Mouse (Mus musculus): ENCODE measurements around the gene Pdcl2.

Gene Pdcl2

GRCm38 (mm10) chr5:76330953-76331352 is at the start of gene Pdcl2:
Pdcl2 (minus strand) TSS chr5:76331156.
- DNase-seq (ENCODE audit: low read depth, low spot score): peak; percentile 94

- peak; percentile 42 for DNase-seq (ENCODE audit: low read depth, low spot score)
Observed at GRCm38 (mm10) chr5:76379216-76379615, 48.3 kb upstream of the Pdcl2 start.

- DNase-seq (ENCODE audit: low read depth, low spot score): peak; percentile 86
Observed at GRCm38 (mm10) chr5:76369215-76369840, 38.4 kb upstream of the Pdcl2 start.

GRCm38 (mm10) chr5:76365406-76365805 is 34.5 kb upstream of the Pdcl2 start:
- DNase-seq (ENCODE audit: low read depth, low spot score): peak; percentile 87

GRCm38 (mm10) chr5:76363453-76364104 is 32.6 kb upstream of the Pdcl2 start, which contains the start of gene Nmu:
Nmu (minus strand) TSS chr5:76363788.
- peak; percentile 17 for DNase-seq (ENCODE audit: low read depth, low spot score)

GRCm38 (mm10) chr5:76360786-76361185 is 29.8 kb upstream of the Pdcl2 start:
- DNase-seq (ENCODE audit: low read depth, low spot score): no peak

- no peak for DNase-seq (ENCODE audit: low read depth, low spot score)
Observed at GRCm38 (mm10) chr5:76360057-76360456, 29.1 kb upstream of the Pdcl2 start.

- DNase-seq (ENCODE audit: low read depth, low spot score): no peak
Observed at GRCm38 (mm10) chr5:76351953-76352611, 21.1 kb upstream of the Pdcl2 start.

- DNase-seq (ENCODE audit: low read depth, low spot score): no peak
Observed at GRCm38 (mm10) chr5:76351537-76351936, 20.6 kb upstream of the Pdcl2 start.

GRCm38 (mm10) chr5:76346137-76346536 is 15.2 kb upstream of the Pdcl2 start:
- DNase-seq (ENCODE audit: low read depth, low spot score): no peak

- no peak for DNase-seq (ENCODE audit: low read depth, low spot score)
Observed at GRCm38 (mm10) chr5:76340931-76341330, 10.0 kb upstream of the Pdcl2 start.

GRCm38 (mm10) chr5:76337100-76337499 is 6.1 kb upstream of the Pdcl2 start:
- DNase-seq (ENCODE audit: low read depth, low spot score): no peak

GRCm38 (mm10) chr5:76333833-76334232 is 2.9 kb upstream of the Pdcl2 start:
- peak; percentile 25 for DNase-seq (ENCODE audit: low read depth, low spot score)

GRCm38 (mm10) chr5:76327296-76327695 is 3.7 kb downstream of the Pdcl2 start:
- DNase-seq (ENCODE audit: low read depth, low spot score): no peak

GRCm38 (mm10) chr5:76325113-76325512 is 5.8 kb downstream of the Pdcl2 start:
- no peak for DNase-seq (ENCODE audit: low read depth, low spot score)

- peak; percentile 97 for DNase-seq (ENCODE audit: low read depth, low spot score)
Observed at GRCm38 (mm10) chr5:76321249-76322196, 9.4 kb downstream of the Pdcl2 start.

- no peak for DNase-seq (ENCODE audit: low read depth, low spot score)
Observed at GRCm38 (mm10) chr5:76308206-76308605, 22.8 kb downstream of the Pdcl2 start.

- no peak for DNase-seq (ENCODE audit: low read depth, low spot score)
Observed at GRCm38 (mm10) chr5:76306261-76306660, 24.7 kb downstream of the Pdcl2 start.

GRCm38 (mm10) chr5:76305616-76306015 is 25.3 kb downstream of the Pdcl2 start:
- DNase-seq (ENCODE audit: low read depth, low spot score): peak; percentile 25

- peak; percentile 93 for DNase-seq (ENCODE audit: low read depth, low spot score)
Observed at GRCm38 (mm10) chr5:76304452-76305341, 26.3 kb downstream of the Pdcl2 start, which contains the start of gene Clock. Clock (minus strand) TSS chr5:76304792.

Measured in ZHBTc4 (cell line).